Mouse (Mus musculus): ENCODE data around the gene Cox10. TPM values are rescaled to one million over a fixed set of nuclear protein-coding genes. Genes with fewer than 3 reads are reported as not detected.
A peak's percentile ranks its signal among the peaks of the same experiment; 100 is the strongest.

Gene Cox10
- total and polyA plus RNA-seq, 2 experiments from 2014 or later, result 21.5 to 36.4 TPM

GRCm38 (mm10) chr11:64022403-64023047 is 56.7 kb downstream of the Cox10 start:
- Histone ChIP-seq H3K4me2 (ENCODE audit: low read depth, low read length, poor library complexity, severe bottlenecking) (no peak overlapping the region), H3K36me3 (ENCODE audit: insufficient read depth, low read length) (no peaks in the 10 kb centered on the region), H3K27ac (ENCODE audit: low read depth, low read length) (no peak overlapping the region), H3K4me3 (ENCODE audit: low read depth, low read length) (no peak overlapping the region), H3K27me3 (ENCODE audit: insufficient read depth, low read length) (no peaks in the 10 kb centered on the region), H3K4me1 (ENCODE audit: insufficient read depth, low read length) (peaks cover 6% of the 10 kb centered on the region), H3K9me3 (ENCODE audit: low read length) (no peaks in the 10 kb centered on the region), H3K9ac (replicated peaks; ENCODE audit: low read length, poor library complexity, severe bottlenecking) (no peak overlapping the region)
- DNase-seq (ENCODE audit: low spot score) (no peak), ATAC-seq (ENCODE audit: low FRiP score) (no peak)
- no peak for TF ChIP-seq CTCF (IDR thresholded peaks at IDR 0.05)
- WGBS, result 27% methylated on average over 9 of the region's 9 CpGs

GRCm38 (mm10) chr11:64019235-64019634 is 60.0 kb downstream of the Cox10 start:
- ATAC-seq (ENCODE audit: low FRiP score) (no peak), DNase-seq (ENCODE audit: low spot score) (no peak)
- Histone ChIP-seq H3K27ac (ENCODE audit: low read depth, low read length) (no peak overlapping the region), H3K9me3 (ENCODE audit: low read length) (no peaks in the 10 kb centered on the region), H3K27me3 (ENCODE audit: insufficient read depth, low read length) (no peaks in the 10 kb centered on the region), H3K4me3 (ENCODE audit: low read depth, low read length) (no peak overlapping the region), H3K36me3 (ENCODE audit: insufficient read depth, low read length) (no peaks in the 10 kb centered on the region), H3K4me1 (ENCODE audit: insufficient read depth, low read length) (peaks cover 3% of the 10 kb centered on the region; the same call in 1 of the 2 replicates), H3K9ac (replicated peaks; ENCODE audit: low read length, poor library complexity, severe bottlenecking) (no peak overlapping the region), H3K4me2 (ENCODE audit: low read depth, low read length, poor library complexity, severe bottlenecking) (no peak overlapping the region)
- WGBS, result 88% methylated on average over 8 of the region's 8 CpGs
- TF ChIP-seq CTCF (IDR thresholded peaks at IDR 0.05), result no peak

- DNase-seq (ENCODE audit: low spot score) (no peak), ATAC-seq (ENCODE audit: low FRiP score) (no peak)
- Histone ChIP-seq H3K4me3 (ENCODE audit: low read depth, low read length) (no peak overlapping the region), H3K27me3 (ENCODE audit: insufficient read depth, low read length) (no peaks in the 10 kb centered on the region), H3K27ac (ENCODE audit: low read depth, low read length) (no peak overlapping the region), H3K9ac (replicated peaks; ENCODE audit: low read length, poor library complexity, severe bottlenecking) (no peak overlapping the region), H3K4me2 (ENCODE audit: low read depth, low read length, poor library complexity, severe bottlenecking) (no peak overlapping the region), H3K36me3 (ENCODE audit: insufficient read depth, low read length) (no peaks in the 10 kb centered on the region), H3K9me3 (ENCODE audit: low read length) (no peaks in the 10 kb centered on the region), H3K4me1 (ENCODE audit: insufficient read depth, low read length) (0 out of 2 replicates have a peak, but pooled peaks cover under 1% of the 10 kb centered on the region)
- TF ChIP-seq CTCF (IDR thresholded peaks at IDR 0.05), result no peak
- 40% methylated on average over 5 of the region's 5 CpGs for WGBS
These were observed 61.1 kb downstream of the Cox10 start for GRCm38 (mm10) chr11:64018165-64018564.

GRCm38 (mm10) chr11:64015309-64015708 is 64.0 kb downstream of the Cox10 start:
- Histone ChIP-seq H3K27ac (ENCODE audit: low read depth, low read length) (peak overlapping the region; percentile 14; the same call in 1 of the 2 replicates), H3K9me3 (ENCODE audit: low read length) (no peaks in the 10 kb centered on the region), H3K9ac (replicated peaks; ENCODE audit: low read length, poor library complexity, severe bottlenecking) (no peak overlapping the region), H3K4me1 (ENCODE audit: insufficient read depth, low read length) (no peaks in the 10 kb centered on the region), H3K27me3 (ENCODE audit: insufficient read depth, low read length) (no peaks in the 10 kb centered on the region), H3K4me3 (ENCODE audit: low read depth, low read length) (no peak overlapping the region), H3K4me2 (ENCODE audit: low read depth, low read length, poor library complexity, severe bottlenecking) (no peak overlapping the region), H3K36me3 (ENCODE audit: insufficient read depth, low read length) (no peaks in the 10 kb centered on the region)
- no peak for DNase-seq (ENCODE audit: low spot score)
- TF ChIP-seq CTCF (IDR thresholded peaks at IDR 0.05), result no peak
- no peak for ATAC-seq (ENCODE audit: low FRiP score)
- WGBS, result 54% methylated on average over 6 of the region's 6 CpGs

- H3K36me3 ChIP-seq (ENCODE audit: insufficient read depth, low read length), result no peaks in the 10 kb centered on the region
- TF ChIP-seq CTCF (IDR thresholded peaks at IDR 0.05), result no peak
- no peak overlapping the region for H3K9ac ChIP-seq (replicated peaks; ENCODE audit: low read length, poor library complexity, severe bottlenecking)
- no peak overlapping the region for H3K4me2 ChIP-seq (ENCODE audit: low read depth, low read length, poor library complexity, severe bottlenecking)
- no peak overlapping the region for H3K4me3 ChIP-seq (ENCODE audit: low read depth, low read length)
- ATAC-seq (ENCODE audit: low FRiP score), result no peak
- no peak for DNase-seq (ENCODE audit: low spot score)
- 69% methylated on average over 22 of the region's 22 CpGs for WGBS
- H3K27ac ChIP-seq (ENCODE audit: low read depth, low read length), result no peak overlapping the region
- H3K4me1 ChIP-seq (ENCODE audit: insufficient read depth, low read length), result no peaks in the 10 kb centered on the region
- H3K27me3 ChIP-seq (ENCODE audit: insufficient read depth, low read length), result no peaks in the 10 kb centered on the region
- no peaks in the 10 kb centered on the region for H3K9me3 ChIP-seq (ENCODE audit: low read length)
These were observed 68.4 kb downstream of the Cox10 start for GRCm38 (mm10) chr11:64010724-64011496.

GRCm38 (mm10) chr11:64004152-64004551 is 75.1 kb downstream of the Cox10 start:
- H3K27me3 ChIP-seq (ENCODE audit: insufficient read depth, low read length), result no peaks in the 10 kb centered on the region
- H3K4me3 ChIP-seq (ENCODE audit: low read depth, low read length), result no peak overlapping the region
- TF ChIP-seq CTCF (IDR thresholded peaks at IDR 0.05), result no peak
- H3K27ac ChIP-seq (ENCODE audit: low read depth, low read length), result no peak overlapping the region
- no peak overlapping the region for H3K4me2 ChIP-seq (ENCODE audit: low read depth, low read length, poor library complexity, severe bottlenecking)
- ATAC-seq (ENCODE audit: low FRiP score) (no peak), DNase-seq (ENCODE audit: low spot score) (no peak)
- H3K4me1 ChIP-seq (ENCODE audit: insufficient read depth, low read length), result no peaks in the 10 kb centered on the region
- H3K9ac ChIP-seq (replicated peaks; ENCODE audit: low read length, poor library complexity, severe bottlenecking), result no peak overlapping the region
- no peaks in the 10 kb centered on the region for H3K36me3 ChIP-seq (ENCODE audit: insufficient read depth, low read length)
- 88% methylated on average over 4 of the region's 4 CpGs for WGBS
- no peaks in the 10 kb centered on the region for H3K9me3 ChIP-seq (ENCODE audit: low read length)

Measured in midbrain, postnatal 0 days (tissue).